ENCODE assay signal across 30 mouse cellular contexts in the genomic region with DNA sequence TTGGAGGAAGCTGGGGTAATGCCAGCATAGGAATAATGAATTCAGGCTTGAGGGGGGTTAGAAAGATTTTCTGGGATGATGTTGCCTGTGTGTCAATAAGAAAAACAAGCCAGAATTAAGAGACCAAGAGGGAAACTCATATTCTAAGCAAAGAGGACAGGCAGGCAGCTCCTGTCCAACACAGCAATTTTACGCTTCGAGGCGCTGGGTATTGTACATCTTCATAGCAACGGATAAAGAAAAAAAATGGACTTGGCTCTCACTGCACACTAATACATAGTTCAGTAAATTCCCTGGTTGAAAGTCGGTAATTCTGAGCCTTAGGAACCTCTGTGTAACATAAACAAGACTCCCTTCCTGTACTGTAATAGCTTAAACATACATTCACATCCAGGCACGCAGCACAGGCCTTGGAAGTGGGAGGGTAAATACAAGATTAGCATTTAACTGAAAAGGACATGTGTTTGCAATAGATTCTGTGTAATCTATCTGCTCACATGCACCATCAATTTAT.
DNase-seq lines count a peak whose midpoint lies in the region; ATAC-seq and TF ChIP-seq lines count a peak whose summit lies in the region.
"Had no signal": no experiment of that assay in that cellular context is flagged by ENCODE, and none has a peak within 500 bp of the region (broad histone marks: within the 10 kb centered on the region; RNA-seq: fewer than 3 reads in every experiment).

No protein-coding gene starts in this region.

- TF ChIP-seq CTCF in layer of hippocampus, adult 2 months (conservative IDR thresholded peaks at IDR 0.05): no peak
- no peak for TF ChIP-seq CTCF in midbrain, postnatal 0 days (IDR thresholded peaks at IDR 0.05)

- H3K27ac ChIP-seq in layer of hippocampus, adult 2 months: peak overlapping the region; percentile 39; the same call in 1 of the 2 replicates
- H3K27ac ChIP-seq in midbrain, postnatal 0 days (ENCODE audit: low read depth, low read length): no peak overlapping the region
- H3K27ac ChIP-seq in midbrain, embryonic 15.5 days: no peak overlapping the region
- 0 out of 2 replicates have a peak overlapping the region, but pooled peaks have one; percentile 34 for H3K27ac ChIP-seq in stomach, embryonic 16.5 days (ENCODE audit: low read length)
- H3K27ac ChIP-seq: forebrain, embryonic 10.5 days; forebrain, embryonic 15.5 days; heart, embryonic 13.5 days; limb, embryonic 12.5 days; liver, embryonic 12.5 days; macrophage; neural tube, embryonic 12.5 days had no signal

- 38% methylated on average over 6 of the region's 6 CpGs for WGBS in midbrain, postnatal 0 days
- 61% methylated on average over 6 of the region's 6 CpGs for WGBS in midbrain, embryonic 15.5 days
- WGBS in stomach, embryonic 16.5 days: 34% methylated on average over 6 of the region's 6 CpGs

- H3K9me3 ChIP-seq in midbrain, postnatal 0 days (ENCODE audit: low read length): no peaks in the 10 kb centered on the region
- H3K9me3 ChIP-seq in midbrain, embryonic 15.5 days: no peaks in the 10 kb centered on the region
- no peaks in the 10 kb centered on the region for H3K9me3 ChIP-seq in stomach, embryonic 16.5 days (replicated peaks; ENCODE audit: control insufficient read depth, low read length)
- H3K9me3 ChIP-seq: forebrain, embryonic 10.5 days; forebrain, embryonic 15.5 days; heart, embryonic 13.5 days; limb, embryonic 12.5 days; liver, embryonic 12.5 days; neural tube, embryonic 12.5 days had no signal

- no peak overlapping the region for H3K9ac ChIP-seq in midbrain, postnatal 0 days (replicated peaks; ENCODE audit: low read length, poor library complexity, severe bottlenecking)
- no peak overlapping the region for H3K9ac ChIP-seq in midbrain, embryonic 15.5 days
- H3K9ac ChIP-seq in stomach, embryonic 16.5 days (ENCODE audit: low read length): no peak overlapping the region
- H3K9ac ChIP-seq: forebrain, embryonic 15.5 days; heart, embryonic 13.5 days; limb, embryonic 12.5 days; liver, embryonic 12.5 days; liver, postnatal 0 days; neural tube, embryonic 12.5 days had no signal

- no peak overlapping the region for H3K4me3 ChIP-seq in layer of hippocampus, adult 2 months
- H3K4me3 ChIP-seq in midbrain, postnatal 0 days (ENCODE audit: low read depth, low read length): no peak overlapping the region
- H3K4me3 ChIP-seq in midbrain, embryonic 15.5 days: no peak overlapping the region
- H3K4me3 ChIP-seq in stomach, embryonic 16.5 days (replicated peaks; ENCODE audit: low read length): no peak overlapping the region
- H3K4me3 ChIP-seq: forebrain, embryonic 10.5 days; forebrain, embryonic 15.5 days; heart, embryonic 13.5 days; limb, embryonic 12.5 days; liver, embryonic 12.5 days; myocyte; neural tube, embryonic 12.5 days had no signal

- peak; percentile 29 to 44 for DNase-seq in cerebellum, postnatal 10 days
- no peak for DNase-seq in cerebellum, postnatal 4 days (ENCODE audit: low spot score in 2 of 2)
- DNase-seq in layer of hippocampus, adult 2 months (ENCODE audit: low spot score in 2 of 2): no peak
- DNase-seq in layer of hippocampus, adult 18-20 months (ENCODE audit: low spot score in 2 of 2): no peak
- DNase-seq in midbrain, postnatal 0 days (ENCODE audit: low spot score): peak; percentile 54
- no peak for DNase-seq in adrenal gland, postnatal 10 days
- DNase-seq: adrenal gland, adult 8-10 months; cerebellum, adult 8-10 months; gastrocnemius, postnatal 10 days; heart, postnatal 10 days; kidney, adult 2 months; kidney, postnatal 36 days; layer of hippocampus, postnatal 36 days; liver, postnatal 0 days; lung, postnatal 10 days; right cerebral cortex, adult 18-20 months; right cerebral cortex, postnatal 4 days; thymus, postnatal 14 days had no signal

- no peak overlapping the region for H3K4me2 ChIP-seq in midbrain, postnatal 0 days (ENCODE audit: low read depth, low read length, poor library complexity, severe bottlenecking)
- H3K4me2 ChIP-seq in midbrain, embryonic 15.5 days: no peak overlapping the region
- no peak overlapping the region for H3K4me2 ChIP-seq in stomach, embryonic 16.5 days (ENCODE audit: low read depth, low read length)
- H3K4me2 ChIP-seq: forebrain, embryonic 15.5 days; heart, embryonic 13.5 days; limb, embryonic 12.5 days; liver, embryonic 12.5 days; neural tube, embryonic 12.5 days had no signal

- no peaks in the 10 kb centered on the region for H3K4me1 ChIP-seq in midbrain, postnatal 0 days (ENCODE audit: insufficient read depth, low read length)
- no peaks in the 10 kb centered on the region for H3K4me1 ChIP-seq in midbrain, embryonic 15.5 days
- H3K4me1 ChIP-seq in stomach, embryonic 16.5 days (ENCODE audit: control insufficient read depth, insufficient read depth, low read length): peaks cover 4% of the 10 kb centered on the region; the same call in 1 of the 2 replicates
- H3K4me1 ChIP-seq: forebrain, embryonic 10.5 days; forebrain, embryonic 15.5 days; heart, embryonic 13.5 days; limb, embryonic 12.5 days; liver, embryonic 12.5 days; neural tube, embryonic 12.5 days had no signal

- ATAC-seq in midbrain, postnatal 0 days (ENCODE audit: low FRiP score): no peak
- no peak for ATAC-seq in midbrain, embryonic 15.5 days (replicated peaks)
- ATAC-seq in stomach, embryonic 16.5 days (ENCODE audit: insufficient read depth, low FRiP score): peak; percentile 66; the same call in 1 of the 2 replicates
- ATAC-seq: forebrain, embryonic 15.5 days; liver, embryonic 12.5 days; liver, postnatal 0 days; midbrain, embryonic 16.5 days had no signal

- H3K36me3 ChIP-seq in midbrain, postnatal 0 days (ENCODE audit: insufficient read depth, low read length): no peaks in the 10 kb centered on the region
- no peaks in the 10 kb centered on the region for H3K36me3 ChIP-seq in midbrain, embryonic 15.5 days (replicated peaks)
- H3K36me3 ChIP-seq in stomach, embryonic 16.5 days (ENCODE audit: control insufficient read depth, insufficient read depth, low read length): no peaks in the 10 kb centered on the region
- H3K36me3 ChIP-seq: forebrain, embryonic 10.5 days; forebrain, embryonic 15.5 days; G1E; heart, embryonic 13.5 days; limb, embryonic 12.5 days; liver, embryonic 12.5 days; neural tube, embryonic 12.5 days had no signal

- no peaks in the 10 kb centered on the region for H3K27me3 ChIP-seq in midbrain, postnatal 0 days (ENCODE audit: insufficient read depth, low read length)
- H3K27me3 ChIP-seq in midbrain, embryonic 15.5 days (replicated peaks): no peaks in the 10 kb centered on the region
- no peaks in the 10 kb centered on the region for H3K27me3 ChIP-seq in stomach, embryonic 16.5 days (ENCODE audit: control insufficient read depth, insufficient read depth, low read length)
- H3K27me3 ChIP-seq: forebrain, embryonic 15.5 days; heart, embryonic 13.5 days; limb, embryonic 12.5 days; liver, embryonic 12.5 days; neural tube, embryonic 12.5 days had no signal

Comparison
In these comparisons a context has a peak if more than half of its experiments do, and no peak if none do; other contexts are left out.
1. DNase-seq: peak in cerebellum, postnatal 10 days (2 of 2) and midbrain, postnatal 0 days (single experiment); none in cerebellum, postnatal 4 days (0 of 2), layer of hippocampus, adult 2 months (0 of 2), layer of hippocampus, adult 18-20 months (0 of 2) and adrenal gland, postnatal 10 days (single experiment).
2. H3K27ac ChIP-seq: peak in layer of hippocampus, adult 2 months (single experiment) and stomach, embryonic 16.5 days (single experiment); none in midbrain, postnatal 0 days (single experiment) and midbrain, embryonic 15.5 days (single experiment).